Mouse (Mus musculus): ENCODE results near the gene Zfp560. TPM values are rescaled to one million over a fixed set of nuclear protein-coding genes. Genes with fewer than 3 reads are reported as not detected.
"Not testable (repeated sequence)": the region's sequence is repeated elsewhere in the genome, so short reads cannot be mapped to it uniquely, and the experiment has no call there.

Zfp560 gene
- polyA plus RNA-seq, 1 experiment, result not detected

GRCm38 (mm10) chr9:20335994-20336393 is 49.0 kb downstream of the Zfp560 start, which contains the start of gene Olfr18:
Gene Olfr18, minus strand, starts transcription at chr9:20336094.
- TF ChIP-seq POLR2A (IDR thresholded peaks at IDR 0.05; ENCODE audit: insufficient read depth, low read depth, low read length) (no peak), CTCF (IDR thresholded peaks at IDR 0.05; ENCODE audit: insufficient read depth, low read depth, low read length) (no peak)
- H3K27ac ChIP-seq (ENCODE audit: insufficient read depth, low read depth, low read length), result no peak within 1 kb of the TSS
- no peak within 1 kb of the TSS for H3K4me3 ChIP-seq (ENCODE audit: insufficient read depth, low read depth, low read length)
- no peaks in the 10 kb centered on the region for H3K4me1 ChIP-seq (ENCODE audit: control insufficient read depth, insufficient read depth, low read length)

- 86% methylated on average over 1 of the region's 1 CpGs for WGBS
- no peak for TF ChIP-seq CTCF (IDR thresholded peaks at IDR 0.05; ENCODE audit: insufficient read depth, low read depth, low read length)
- TF ChIP-seq POLR2A (IDR thresholded peaks at IDR 0.05; ENCODE audit: insufficient read depth, low read depth, low read length), result no peak
- no peak within 1 kb of the TSS for H3K27ac ChIP-seq (ENCODE audit: insufficient read depth, low read depth, low read length)
- H3K4me3 ChIP-seq (ENCODE audit: insufficient read depth, low read depth, low read length), result no peak within 1 kb of the TSS
- H3K4me1 ChIP-seq (ENCODE audit: control insufficient read depth, insufficient read depth, low read length), result no peaks in the 10 kb centered on the region
Measured at GRCm38 (mm10) chr9:20298232-20298631, 86.7 kb downstream of the Zfp560 start, which contains the start of gene Olfr873. Gene Olfr873, plus strand, starts transcription at chr9:20298532.

- not testable (repeated sequence) for H3K27ac ChIP-seq (ENCODE audit: insufficient read depth, low read depth, low read length); H3K4me3 ChIP-seq (ENCODE audit: insufficient read depth, low read depth, low read length); H3K4me1 ChIP-seq (ENCODE audit: control insufficient read depth, insufficient read depth, low read length)
- WGBS, result 88% methylated on average over 5 of the region's 5 CpGs
Measured at GRCm38 (mm10) chr9:20295562-20295961, 89.4 kb downstream of the Zfp560 start.

Other genes starting within 250 kb of the Zfp560 start
- gene Olfr870, start 211.1 kb downstream of the Zfp560 start, polyA plus RNA-seq (2012; ENCODE audit: insufficient read depth, insufficient read length, low replicate concordance, missing spikeins), result not detected in 2 replicates
- not detected in 2 replicates for gene Olfr871, start 173.0 kb downstream of the Zfp560 start, polyA plus RNA-seq (2012; ENCODE audit: insufficient read depth, insufficient read length, low replicate concordance, missing spikeins)
- gene Olfr872, start 148.1 kb downstream of the Zfp560 start, polyA plus RNA-seq (2012; ENCODE audit: insufficient read depth, insufficient read length, low replicate concordance, missing spikeins), result not detected in 2 replicates
- gene Olfr39, start 102.8 kb downstream of the Zfp560 start, polyA plus RNA-seq (2012; ENCODE audit: insufficient read depth, insufficient read length, low replicate concordance, missing spikeins), result not detected in 2 replicates
- gene Olfr873, start 86.6 kb downstream of the Zfp560 start, polyA plus RNA-seq (2012; ENCODE audit: insufficient read depth, insufficient read length, low replicate concordance, missing spikeins), result not detected in 2 replicates
- not detected in 2 replicates for gene Olfr18, start 49.1 kb downstream of the Zfp560 start, polyA plus RNA-seq (2012; ENCODE audit: insufficient read depth, insufficient read length, low replicate concordance, missing spikeins)
- not detected in 2 replicates for gene Zfp26, start 75.0 kb upstream of the Zfp560 start, polyA plus RNA-seq (2012; ENCODE audit: insufficient read depth, insufficient read length, low replicate concordance, missing spikeins)
- not detected in 2 replicates for gene Zfp426, start 107.6 kb upstream of the Zfp560 start, polyA plus RNA-seq (2012; ENCODE audit: insufficient read depth, insufficient read length, low replicate concordance, missing spikeins)
- gene Zfp266, start 136.2 kb upstream of the Zfp560 start, polyA plus RNA-seq (2012; ENCODE audit: insufficient read depth, insufficient read length, low replicate concordance, missing spikeins), result 158 TPM in 1 of 2 replicates, not detected in the other
- gene Zfp846, start 196.1 kb upstream of the Zfp560 start, polyA plus RNA-seq (2012; ENCODE audit: insufficient read depth, insufficient read length, low replicate concordance, missing spikeins), result not detected in 2 replicates